Mouse (Mus musculus): ENCODE results near the gene Cisd1. TPM values are rescaled to one million over a fixed set of nuclear protein-coding genes. Genes with fewer than 3 reads are reported as not detected.
A peak's percentile ranks its signal among the peaks of the same experiment; 100 is the strongest.

Gene Cisd1
- total RNA-seq, 2 experiments from 2014 or later: 157 to 163 TPM

DNA sequence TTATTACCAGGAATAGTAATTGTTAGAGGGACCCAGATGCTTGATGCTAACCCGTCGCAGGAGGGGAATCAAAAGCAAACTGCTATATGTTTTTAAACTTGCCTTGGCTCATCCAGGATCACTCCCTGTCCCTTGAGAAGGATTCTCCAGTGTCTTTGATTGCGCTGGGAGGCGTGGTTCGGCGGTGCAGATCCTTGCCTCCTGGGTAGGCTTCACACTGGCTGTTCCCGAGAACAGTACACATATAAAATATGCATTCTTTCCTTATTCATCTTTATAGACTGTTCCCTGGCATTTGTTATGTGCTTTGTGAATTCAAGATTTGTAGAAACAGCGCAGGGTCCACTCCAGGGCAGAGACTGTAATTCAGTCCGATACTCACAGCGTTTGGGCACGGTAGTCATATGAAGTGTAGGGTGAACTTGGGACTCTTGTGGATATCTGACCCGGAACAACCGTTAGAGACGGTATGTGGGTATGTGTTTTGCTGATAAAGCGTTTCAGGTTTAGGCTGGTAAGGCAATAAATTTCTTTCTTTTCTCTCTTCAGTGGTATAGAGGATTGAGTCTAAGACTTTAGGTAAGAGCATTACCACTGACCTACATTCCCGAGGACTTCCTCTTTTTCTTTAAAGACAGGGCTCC, 4.0 kb upstream of the Cisd1 start:
- peak; percentile 35 for DNase-seq

- peak; percentile 60 for DNase-seq
These were observed 3.3 kb upstream of the Cisd1 start for GRCm38 (mm10) chr10:71347964-71348636.

DNA sequence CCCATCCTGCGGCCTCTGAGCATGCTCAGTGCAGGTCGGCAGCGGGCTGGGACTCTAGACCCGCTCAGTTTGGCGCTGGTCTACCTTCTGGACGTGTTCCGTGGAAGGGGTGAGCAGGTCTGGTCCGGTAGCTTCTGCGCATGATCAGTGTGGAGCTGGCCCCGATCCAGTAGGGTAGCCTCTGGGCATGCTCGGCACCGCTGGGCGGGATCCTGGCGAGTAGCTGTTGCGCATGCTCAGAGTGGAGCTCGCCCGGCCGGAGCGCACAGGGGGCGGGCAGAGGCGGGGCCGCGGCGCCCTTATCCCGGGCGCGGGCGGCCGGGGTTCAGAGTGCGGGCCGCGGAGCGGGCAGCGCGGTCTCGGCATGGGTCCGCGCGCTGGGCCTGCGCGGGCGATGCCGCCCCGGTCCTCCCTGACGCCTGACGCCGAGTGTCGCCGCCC, 2.8 kb upstream of the Cisd1 start, which contains the start of gene Ipmk:
Ipmk (plus strand) TSS at position 255 of the 441 bp plus-strand sequence.
- DNase-seq: peak; percentile 100

GRCm38 (mm10) chr10:71346722-71347508, 2.2 kb upstream of the Cisd1 start:
- no peak for DNase-seq

DNA sequence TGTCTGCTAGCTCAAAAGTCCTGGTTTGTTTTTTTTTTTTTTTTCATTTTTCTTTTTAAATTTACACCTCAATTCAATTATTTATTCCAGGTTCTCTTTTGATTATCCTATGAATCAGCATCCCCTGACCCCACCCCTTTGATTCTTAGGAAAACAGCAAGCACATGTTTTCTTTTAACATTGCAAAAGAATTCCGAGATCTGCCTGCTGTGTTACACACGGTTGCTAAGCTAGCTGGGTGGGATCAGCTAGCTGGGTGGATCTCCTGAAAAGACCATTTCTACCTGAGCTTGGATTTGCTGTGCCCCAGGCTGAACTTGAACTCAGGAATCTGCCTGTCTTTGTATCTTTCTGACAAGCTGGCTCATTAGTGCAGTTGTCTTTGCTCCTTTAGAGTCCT, 1.4 kb upstream of the Cisd1 start:
- no peak for DNase-seq

GRCm38 (mm10) chr10:71343567-71344265, 1.0 kb downstream of the Cisd1 start:
- DNase-seq: no peak

GRCm38 (mm10) chr10:71343130-71343529, 1.6 kb downstream of the Cisd1 start:
- DNase-seq: no peak

DNA sequence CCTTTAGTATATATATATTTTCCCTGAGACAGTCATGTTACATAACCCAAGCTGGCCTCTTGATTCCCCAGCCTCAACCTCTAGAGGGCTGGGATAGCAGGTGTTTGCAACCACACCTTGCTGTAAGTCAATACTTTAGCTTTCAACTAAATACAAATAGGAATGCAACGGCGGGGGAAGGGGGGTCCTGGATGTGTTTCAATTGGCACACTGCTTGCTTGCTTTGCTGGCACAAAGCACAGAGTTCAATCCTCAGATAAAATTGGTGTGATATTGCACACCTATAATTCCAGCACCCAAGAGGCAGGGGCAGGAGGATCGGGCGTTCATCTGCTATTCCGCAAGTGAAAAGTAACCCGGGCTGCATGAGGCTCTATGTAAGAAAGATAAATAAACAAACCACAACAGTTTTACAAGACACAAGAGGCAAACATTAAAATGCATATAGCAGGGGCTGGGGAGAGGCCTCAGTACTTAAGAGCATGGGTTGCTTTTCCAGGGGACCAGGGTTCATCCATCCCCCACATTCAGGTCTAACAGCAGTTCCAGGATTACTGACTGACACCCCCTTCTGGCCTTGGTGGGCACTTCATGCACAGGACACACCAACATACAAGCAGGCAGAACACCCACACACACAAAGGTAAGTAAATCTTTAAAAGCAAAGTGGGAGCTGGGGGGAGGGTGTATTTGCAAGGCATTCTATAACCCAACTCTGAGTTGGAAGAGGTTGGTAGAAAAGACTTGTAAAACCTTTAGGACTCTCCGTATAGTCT, 2.5 kb downstream of the Cisd1 start:
- DNase-seq: no peak

DNA sequence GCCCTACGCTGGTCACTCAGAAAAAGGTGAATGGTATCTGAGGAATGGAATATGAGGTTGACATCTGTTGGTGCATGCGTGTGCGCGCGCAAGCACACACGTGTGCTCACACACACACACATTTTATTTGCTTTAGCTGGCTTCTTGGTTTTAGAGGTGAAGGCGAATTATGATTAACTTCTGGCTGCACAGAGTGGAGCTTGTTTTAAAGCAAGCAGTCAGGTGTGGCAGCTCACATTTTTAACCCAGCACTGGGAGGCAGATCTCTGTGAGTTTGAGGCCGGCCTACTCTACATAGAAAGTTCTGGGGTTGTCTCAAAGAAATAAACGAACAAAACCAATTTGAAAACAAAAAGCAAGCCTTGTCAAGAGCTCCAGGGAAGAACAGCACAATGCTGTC, 3.5 kb downstream of the Cisd1 start:
- no peak for DNase-seq

DNA sequence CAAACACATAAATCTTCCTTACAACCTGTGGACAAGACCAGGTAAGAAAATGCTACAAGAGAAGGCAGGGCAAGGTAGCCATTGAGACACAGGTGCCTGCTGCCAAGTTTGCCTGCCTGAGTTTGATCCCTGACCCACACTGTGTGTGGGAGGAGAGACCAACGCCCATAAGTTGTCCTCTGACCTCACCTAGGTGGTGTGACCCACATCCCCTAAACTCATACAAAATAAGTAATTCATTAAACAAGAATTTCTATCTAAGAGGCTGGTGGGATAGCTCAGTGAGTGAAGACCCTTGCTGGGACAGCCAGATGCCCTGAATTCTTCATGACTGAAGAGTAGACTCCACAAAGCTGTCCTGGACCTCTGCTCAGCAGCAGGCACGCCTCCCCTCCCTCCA, 4.6 kb downstream of the Cisd1 start:
- no peak for DNase-seq

GRCm38 (mm10) chr10:71339463-71339862, 5.3 kb downstream of the Cisd1 start:
- no peak for DNase-seq

DNA sequence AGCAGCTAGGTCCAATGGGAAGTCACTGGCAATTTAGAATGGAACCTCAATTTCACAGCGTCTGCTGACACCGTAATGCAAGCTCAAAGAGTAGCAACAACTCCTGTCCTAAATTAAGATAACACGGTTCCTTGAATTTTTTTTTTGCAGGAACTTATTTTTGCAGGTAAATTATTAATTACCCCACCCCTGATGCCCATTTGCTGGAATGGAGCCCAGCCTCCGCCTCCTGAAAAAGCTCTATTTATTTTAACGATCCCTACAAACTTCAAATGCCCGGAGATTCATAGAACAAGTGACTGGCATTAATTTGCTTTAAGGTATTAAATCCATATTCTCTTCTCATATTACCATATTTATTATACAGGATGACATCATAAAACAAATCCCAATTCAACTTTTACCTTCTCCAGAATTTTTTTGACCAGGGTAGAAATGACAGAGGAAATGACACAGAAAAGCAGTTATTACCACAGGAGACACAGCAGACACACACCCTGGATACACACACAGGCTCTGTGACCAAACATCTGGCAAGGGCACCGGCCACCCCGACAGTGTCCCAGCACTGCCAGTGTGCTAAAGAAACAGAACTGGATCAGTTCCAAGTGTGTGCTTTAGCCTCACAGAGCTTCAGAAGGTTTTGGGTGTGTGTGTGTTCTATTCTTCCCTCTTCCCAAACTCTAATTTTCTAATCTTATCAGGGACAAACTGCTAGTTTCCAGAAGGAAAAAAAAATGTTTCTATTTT, 6.4 kb downstream of the Cisd1 start:
- DNase-seq: peak; percentile 45

DNA sequence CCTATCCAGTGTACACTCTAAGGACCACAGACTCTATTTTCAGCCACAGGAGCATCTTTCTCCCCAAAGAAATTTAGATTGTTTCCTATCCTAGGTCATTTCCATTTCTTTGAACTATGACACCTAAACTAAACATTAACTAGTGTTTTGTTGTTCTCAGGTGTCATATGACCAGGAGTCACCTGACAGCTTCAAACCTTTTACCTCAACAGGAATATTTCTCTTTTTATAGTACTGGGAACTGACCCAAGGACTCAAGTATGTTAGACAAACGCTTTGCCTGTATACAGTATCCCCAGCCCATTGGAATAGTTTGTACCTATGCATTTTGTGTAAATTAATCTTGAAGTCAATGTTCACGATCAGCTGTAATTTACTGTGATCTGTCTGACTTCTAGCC, 7.0 kb downstream of the Cisd1 start:
- DNase-seq: no peak

GRCm38 (mm10) chr10:71332859-71333258, 11.9 kb downstream of the Cisd1 start:
- DNase-seq: no peak

- no peak for DNase-seq
These were observed 12.4 kb downstream of the Cisd1 start for GRCm38 (mm10) chr10:71332376-71332775.

DNA sequence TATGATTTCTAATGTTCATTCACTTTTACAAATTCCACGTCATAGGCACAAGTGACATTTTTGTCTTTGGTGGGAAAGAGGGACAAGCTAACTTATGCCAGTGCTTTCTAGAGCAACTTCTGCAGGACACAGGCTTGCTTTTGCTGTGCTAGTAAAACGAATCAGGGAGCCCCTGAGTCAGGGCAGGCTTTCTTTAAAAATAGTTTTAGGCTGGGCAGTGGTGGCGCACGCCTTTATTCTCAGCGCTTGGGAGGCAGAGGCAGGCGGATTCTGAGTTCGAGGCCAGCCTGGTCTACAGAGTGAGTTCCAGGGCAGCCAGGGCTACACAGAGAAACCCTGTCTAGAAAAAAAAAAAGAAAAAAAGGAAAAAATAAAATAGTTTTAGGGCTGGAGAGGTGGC, 12.8 kb downstream of the Cisd1 start:
- DNase-seq: no peak

DNA sequence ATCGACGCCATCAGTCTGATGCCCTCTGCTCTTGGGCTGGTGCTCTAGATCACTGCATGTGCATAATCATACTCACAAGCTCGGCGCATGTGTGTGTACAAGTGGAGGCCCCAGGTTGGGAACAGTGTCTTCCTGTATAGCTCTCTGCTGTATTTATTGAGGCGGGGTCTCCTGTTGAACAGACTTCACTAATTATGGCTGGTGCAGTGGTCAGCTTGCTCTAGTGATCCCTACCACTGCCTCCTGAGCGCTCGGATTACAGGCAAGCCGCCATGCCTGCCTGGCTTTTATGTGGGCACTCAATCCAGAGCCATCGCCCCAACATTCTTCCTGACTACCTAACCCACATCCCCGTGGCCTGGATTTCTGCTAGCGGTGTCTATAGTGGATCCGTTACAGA, 14.7 kb downstream of the Cisd1 start:
- no peak for DNase-seq

GRCm38 (mm10) chr10:71329295-71329694, 15.5 kb downstream of the Cisd1 start:
- no peak for DNase-seq

GRCm38 (mm10) chr10:71328870-71329269, 15.9 kb downstream of the Cisd1 start:
- no peak for DNase-seq

GRCm38 (mm10) chr10:71328382-71328781, 16.4 kb downstream of the Cisd1 start:
- no peak for DNase-seq

DNA sequence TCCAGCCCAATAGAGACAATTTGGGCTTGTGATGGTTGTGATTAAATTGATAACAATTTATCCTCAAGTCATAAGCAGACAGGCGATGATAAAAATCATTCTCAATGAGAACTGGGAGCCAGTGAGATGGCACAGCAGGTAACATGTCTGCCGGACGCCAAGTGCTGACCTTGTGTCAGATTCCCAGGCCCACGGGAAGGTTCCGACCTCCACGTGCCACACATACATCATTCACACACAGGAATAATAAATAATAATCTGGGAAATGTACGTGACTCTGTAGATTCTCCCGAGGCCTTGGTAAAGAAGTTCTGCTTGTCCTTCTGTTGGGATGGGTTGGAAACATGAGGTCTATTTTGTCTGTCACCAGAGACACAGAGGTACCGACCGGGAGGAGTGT, 17.4 kb downstream of the Cisd1 start:
- DNase-seq: no peak

All from adrenal gland, postnatal 10 days (tissue).